Mouse (Mus musculus) stomach, postnatal 0 days (tissue): ENCODE results near the gene Bckdha.
A peak's percentile ranks its signal among the peaks of the same experiment; 100 is the strongest.

Experiments used
- CTCF ChIP-seq: IDR thresholded peaks from 2 replicates; pipeline ENCODE4 v1.5.1; 2016; ENCODE audit warnings: antibody characterized with exemption, low read depth, mild to moderate bottlenecking, moderate library complexity
- EP300 ChIP-seq: optimal IDR thresholded peaks from 2 replicates; pipeline ENCODE3; 2016; ENCODE audit warnings: antibody characterized with exemption

GRCm38 (mm10) chr7:25686680-25687531, 28.1 kb upstream of the Bckdha start, which contains the start of gene Tgfb1:
- TF ChIP-seq EP300: no peak
- TF ChIP-seq CTCF: peak; percentile 77
